Mouse (Mus musculus): ENCODE data around the gene Abca8b. TPM values are rescaled to one million over a fixed set of nuclear protein-coding genes. Genes with fewer than 3 reads are reported as not detected.

Abca8b gene
- polyA plus RNA-seq, 1 experiment from 2014 or later: 1.5 TPM

DNA sequence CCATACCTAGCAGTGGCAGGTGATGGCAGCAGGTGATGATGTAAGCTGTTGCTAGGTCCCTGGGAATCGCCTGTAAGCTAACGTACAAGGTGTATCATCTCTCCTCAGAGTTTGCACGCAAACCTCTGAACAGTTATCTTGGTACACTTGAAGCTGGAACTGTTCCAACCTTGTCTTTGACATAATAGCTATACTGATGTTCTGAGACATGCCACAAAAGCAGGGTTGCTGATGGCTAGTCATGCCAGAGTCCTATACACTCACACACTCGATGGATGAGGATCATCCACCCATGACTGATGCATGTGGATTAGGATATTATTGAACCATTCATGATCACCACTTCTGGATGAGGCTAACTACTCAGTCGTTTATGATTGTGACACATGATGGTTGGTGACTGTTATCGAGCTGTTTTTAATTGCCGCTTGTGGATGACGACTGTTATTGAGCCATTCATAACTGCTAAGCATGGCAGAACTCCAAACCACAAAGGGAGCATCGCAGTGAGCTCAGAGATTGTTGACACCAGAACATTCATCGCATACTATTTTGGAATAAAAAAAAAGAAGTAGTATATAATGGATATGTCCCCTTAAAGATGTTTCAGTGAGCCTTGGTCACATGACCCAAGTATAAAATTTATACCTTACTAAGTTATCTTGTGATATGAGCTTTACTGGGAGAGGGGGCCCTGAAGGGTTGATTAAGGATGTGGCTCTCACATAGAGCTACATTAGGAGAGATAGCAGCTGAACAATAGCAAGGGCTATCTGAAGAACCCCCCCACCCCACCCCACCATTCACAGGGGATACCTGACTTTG lies 87.2 kb downstream of the Abca8b start:
- Histone ChIP-seq H3K27me3 (no peaks in the 10 kb centered on the region), H3K9me3 (replicated peaks) (no peaks in the 10 kb centered on the region), H3K4me1 (no peaks in the 10 kb centered on the region), H3K9ac (no peak overlapping the region), H3K36me3 (no peaks in the 10 kb centered on the region), H3K4me3 (no peak overlapping the region), H3K4me2 (replicated peaks) (no peak overlapping the region), H3K27ac (no peak overlapping the region)
- WGBS: 89% methylated on average over 10 of the region's 10 CpGs
- ATAC-seq (ENCODE audit: low FRiP score): no peak

DNA sequence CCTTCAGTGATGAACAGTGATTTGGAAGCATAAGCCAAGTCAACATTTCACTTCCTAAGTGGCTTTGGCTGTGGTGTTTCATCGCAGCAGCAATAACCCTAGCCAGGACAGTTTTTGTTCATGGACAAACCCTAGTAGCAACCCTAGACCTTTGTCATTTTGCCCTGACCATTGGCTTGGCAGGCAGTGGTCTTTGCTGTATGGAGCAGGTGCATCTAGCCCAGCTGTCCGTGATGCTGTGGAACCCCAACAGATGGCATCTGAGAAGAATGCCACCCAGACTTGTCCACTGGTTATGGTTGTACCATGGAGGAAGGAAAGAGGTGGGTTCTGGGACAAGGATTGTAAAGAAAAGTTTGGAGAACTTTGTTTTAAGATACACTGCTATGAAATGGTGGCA lies 88.1 kb downstream of the Abca8b start:
- Histone ChIP-seq H3K4me1 (no peaks in the 10 kb centered on the region), H3K36me3 (no peaks in the 10 kb centered on the region), H3K9ac (no peak overlapping the region), H3K9me3 (replicated peaks) (no peaks in the 10 kb centered on the region), H3K4me3 (no peak overlapping the region), H3K27me3 (no peaks in the 10 kb centered on the region), H3K4me2 (replicated peaks) (no peak overlapping the region), H3K27ac (no peak overlapping the region)
- WGBS: 88% methylated on average over 2 of the region's 2 CpGs
- no peak for ATAC-seq (ENCODE audit: low FRiP score)

DNA sequence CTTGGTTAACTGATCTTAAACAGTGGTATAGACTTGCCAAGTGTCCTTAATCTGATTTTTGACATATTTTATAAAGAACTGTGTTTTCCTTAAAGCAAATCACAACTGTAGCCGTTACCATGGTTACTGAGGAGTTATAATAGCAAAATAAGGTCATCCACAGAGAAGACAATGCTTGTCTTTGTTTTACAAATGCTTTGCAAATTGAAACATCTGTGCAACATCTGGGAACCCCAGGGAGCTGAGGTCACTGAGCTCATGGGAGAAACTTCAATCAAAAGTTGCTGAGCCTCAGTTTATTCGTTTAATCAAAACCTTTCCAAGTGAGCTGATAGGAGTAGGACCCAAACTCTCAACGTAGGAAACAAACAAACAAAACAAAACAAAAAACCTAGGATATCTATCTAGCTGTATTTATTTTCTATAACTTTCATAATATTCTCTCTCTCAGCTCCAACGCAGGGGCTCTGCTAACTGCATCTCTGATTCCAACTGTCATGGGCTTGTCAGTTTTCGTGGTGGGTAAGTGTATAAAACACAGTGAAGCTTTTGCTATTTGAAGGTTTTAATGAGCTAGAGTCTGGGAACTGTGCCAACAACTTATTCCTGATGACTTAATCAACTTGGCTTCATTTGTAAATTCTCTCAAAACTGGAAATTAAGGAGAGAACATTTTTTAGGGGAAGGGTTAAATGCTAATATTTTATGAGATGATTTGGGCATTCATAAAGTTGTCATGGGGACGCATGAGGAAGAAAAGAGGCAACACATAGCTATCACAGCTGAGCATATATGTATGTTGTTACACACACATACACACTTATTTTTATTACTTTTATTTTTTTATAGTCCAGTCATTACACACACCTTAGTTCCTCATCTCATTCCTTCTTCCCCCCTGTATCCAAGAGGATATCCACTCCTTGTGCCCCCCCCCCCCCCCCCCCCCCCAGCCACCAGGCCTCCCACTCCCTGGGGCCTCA lies 92.7 kb downstream of the Abca8b start:
- no peaks in the 10 kb centered on the region for H3K27me3 ChIP-seq
- H3K4me3 ChIP-seq: no peak overlapping the region
- no peaks in the 10 kb centered on the region for H3K36me3 ChIP-seq
- no peaks in the 10 kb centered on the region for H3K9me3 ChIP-seq (replicated peaks)
- no peak overlapping the region for H3K4me2 ChIP-seq (replicated peaks)
- H3K9ac ChIP-seq: no peak overlapping the region
- no peak overlapping the region for H3K27ac ChIP-seq
- no peak for ATAC-seq (ENCODE audit: low FRiP score)
- WGBS: 38% methylated on average over 6 of the region's 6 CpGs
- no peaks in the 10 kb centered on the region for H3K4me1 ChIP-seq

DNA sequence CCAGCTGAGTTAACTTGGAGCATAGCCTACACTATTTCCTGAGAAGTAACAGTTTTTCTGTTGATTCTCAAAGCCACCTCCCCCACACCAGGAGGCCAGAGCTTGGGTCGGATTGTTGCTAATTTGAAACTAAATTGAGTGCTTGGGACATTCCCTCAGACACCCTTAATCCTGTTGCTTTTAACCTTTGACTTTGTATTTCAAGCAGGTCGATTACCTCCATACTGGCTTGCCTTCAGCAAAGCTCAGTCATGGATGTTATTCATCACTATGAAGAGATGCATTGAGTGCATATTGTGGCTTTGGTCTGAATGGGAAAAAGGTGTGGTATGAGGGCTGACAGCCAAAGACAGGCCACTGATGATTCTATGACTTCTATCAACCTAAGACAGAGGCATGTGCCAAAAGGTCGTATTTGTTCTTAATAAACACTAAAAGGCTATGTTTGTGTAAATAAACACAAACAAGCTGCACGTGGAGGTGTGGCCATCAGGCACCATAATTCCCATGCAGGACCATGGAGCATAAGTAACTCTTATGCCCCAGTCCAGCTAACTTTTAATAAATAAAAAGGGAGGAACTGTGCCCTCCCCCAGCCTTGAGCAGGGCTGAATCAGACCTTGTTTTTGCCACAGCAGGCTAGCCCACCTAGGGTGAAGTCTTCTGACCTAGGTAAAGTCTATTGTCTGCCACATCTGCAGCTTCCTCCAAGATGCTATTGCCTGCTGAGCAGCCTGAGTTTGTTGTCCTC lies 95.0 kb downstream of the Abca8b start:
- Histone ChIP-seq H3K27ac (no peak overlapping the region), H3K9ac (no peak overlapping the region), H3K4me3 (no peak overlapping the region), H3K9me3 (replicated peaks) (no peaks in the 10 kb centered on the region), H3K36me3 (no peaks in the 10 kb centered on the region), H3K4me2 (replicated peaks) (no peak overlapping the region), H3K27me3 (no peaks in the 10 kb centered on the region), H3K4me1 (no peaks in the 10 kb centered on the region)
- ATAC-seq (ENCODE audit: low FRiP score): no peak
- WGBS: 40% methylated on average over 4 of the region's 4 CpGs

DNA sequence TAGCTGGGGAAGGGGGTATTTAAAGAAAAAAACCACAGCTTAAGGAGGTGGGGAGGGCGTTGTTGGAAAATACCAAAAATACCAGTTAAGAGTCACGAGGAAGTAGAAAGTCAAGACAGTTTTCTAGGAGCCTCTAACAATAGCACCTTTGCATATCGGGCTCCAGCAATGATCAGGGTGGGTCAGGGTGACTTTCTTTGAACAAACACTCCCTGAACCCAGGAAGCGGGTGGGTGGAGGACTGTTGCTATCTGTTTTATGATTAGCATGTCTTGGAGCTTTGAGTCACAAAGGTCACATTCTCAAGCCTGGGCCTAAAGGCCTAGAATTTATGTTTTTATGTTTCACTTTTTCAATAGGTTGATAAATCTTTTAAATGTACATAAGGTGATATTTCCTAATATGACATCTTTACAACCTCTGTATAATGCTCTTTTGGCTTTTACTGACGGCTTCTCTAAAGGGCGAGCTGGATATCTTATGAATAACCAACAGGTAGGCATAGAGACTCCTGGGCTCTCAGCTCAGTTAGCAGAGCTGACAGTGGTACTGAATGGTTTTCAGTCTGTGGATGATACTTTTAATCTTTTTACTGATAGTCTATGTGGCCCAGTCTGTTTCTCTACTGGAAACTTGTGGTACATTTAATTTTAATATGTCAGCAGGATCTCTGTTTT lies 96.7 kb downstream of the Abca8b start:
- Histone ChIP-seq H3K9ac (no peak overlapping the region), H3K4me3 (no peak overlapping the region), H3K27ac (no peak overlapping the region), H3K9me3 (replicated peaks) (no peaks in the 10 kb centered on the region), H3K36me3 (no peaks in the 10 kb centered on the region), H3K4me1 (no peaks in the 10 kb centered on the region), H3K27me3 (no peaks in the 10 kb centered on the region), H3K4me2 (replicated peaks) (no peak overlapping the region)
- 93% methylated on average over 6 of the region's 6 CpGs for WGBS
- ATAC-seq (ENCODE audit: low FRiP score): no peak

DNA sequence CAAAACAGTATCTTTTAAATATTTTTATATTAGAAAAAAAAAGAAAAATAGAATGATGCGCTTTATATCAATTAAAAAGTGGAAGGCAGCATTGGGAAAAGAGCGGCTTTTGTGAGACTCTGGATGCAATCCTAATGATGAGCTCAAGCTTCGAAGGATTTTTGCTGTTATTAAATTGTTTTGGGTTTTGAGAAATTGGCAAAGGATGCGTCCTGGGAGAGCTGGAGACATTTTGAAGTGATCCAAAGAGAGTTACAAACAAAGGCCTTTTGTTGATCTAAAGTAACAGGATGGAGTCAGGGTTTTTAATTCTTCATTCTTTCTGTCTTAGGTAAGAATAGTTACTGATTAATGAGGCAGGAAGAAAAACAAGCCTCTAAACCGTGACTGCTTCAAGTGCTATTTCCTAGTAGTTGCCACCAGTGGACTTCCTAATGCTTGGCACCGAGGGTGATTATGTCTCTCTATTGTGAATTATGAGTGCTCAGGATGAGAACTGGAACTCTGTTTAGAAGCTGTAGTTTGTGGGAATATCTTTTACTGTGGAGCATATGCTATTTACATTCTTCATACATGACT lies 99.6 kb downstream of the Abca8b start:
- WGBS: 59% methylated on average over 6 of the region's 6 CpGs
- no peaks in the 10 kb centered on the region for H3K4me1 ChIP-seq
- H3K9ac ChIP-seq: no peak overlapping the region
- H3K4me2 ChIP-seq (replicated peaks): no peak overlapping the region
- no peak for ATAC-seq (ENCODE audit: low FRiP score)
- H3K27me3 ChIP-seq: no peaks in the 10 kb centered on the region
- no peak overlapping the region for H3K27ac ChIP-seq
- no peaks in the 10 kb centered on the region for H3K9me3 ChIP-seq (replicated peaks)
- H3K4me3 ChIP-seq: no peak overlapping the region
- H3K36me3 ChIP-seq: no peaks in the 10 kb centered on the region

DNA sequence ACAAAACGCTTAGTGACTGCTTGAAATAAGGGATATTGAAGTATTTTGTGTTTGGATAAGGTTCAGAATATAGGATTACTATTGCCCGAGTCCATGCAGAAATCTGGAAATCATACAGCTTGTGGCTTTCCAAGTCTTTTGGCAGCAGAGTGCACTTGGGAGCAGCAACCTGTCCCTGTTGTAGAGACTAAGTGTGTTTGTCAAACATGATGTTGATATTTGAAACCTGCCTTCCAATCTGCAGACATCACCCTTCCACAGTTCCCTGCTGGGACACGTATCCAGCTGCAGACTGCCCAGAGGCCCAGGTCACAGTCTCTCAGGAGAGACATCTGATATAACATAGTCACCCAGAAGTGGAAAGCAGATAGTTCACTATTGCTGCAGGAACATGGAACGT lies 100.1 kb downstream of the Abca8b start:
- 61% methylated on average over 4 of the region's 4 CpGs for WGBS
- no peaks in the 10 kb centered on the region for H3K9me3 ChIP-seq (replicated peaks)
- ATAC-seq (ENCODE audit: low FRiP score): no peak

DNA sequence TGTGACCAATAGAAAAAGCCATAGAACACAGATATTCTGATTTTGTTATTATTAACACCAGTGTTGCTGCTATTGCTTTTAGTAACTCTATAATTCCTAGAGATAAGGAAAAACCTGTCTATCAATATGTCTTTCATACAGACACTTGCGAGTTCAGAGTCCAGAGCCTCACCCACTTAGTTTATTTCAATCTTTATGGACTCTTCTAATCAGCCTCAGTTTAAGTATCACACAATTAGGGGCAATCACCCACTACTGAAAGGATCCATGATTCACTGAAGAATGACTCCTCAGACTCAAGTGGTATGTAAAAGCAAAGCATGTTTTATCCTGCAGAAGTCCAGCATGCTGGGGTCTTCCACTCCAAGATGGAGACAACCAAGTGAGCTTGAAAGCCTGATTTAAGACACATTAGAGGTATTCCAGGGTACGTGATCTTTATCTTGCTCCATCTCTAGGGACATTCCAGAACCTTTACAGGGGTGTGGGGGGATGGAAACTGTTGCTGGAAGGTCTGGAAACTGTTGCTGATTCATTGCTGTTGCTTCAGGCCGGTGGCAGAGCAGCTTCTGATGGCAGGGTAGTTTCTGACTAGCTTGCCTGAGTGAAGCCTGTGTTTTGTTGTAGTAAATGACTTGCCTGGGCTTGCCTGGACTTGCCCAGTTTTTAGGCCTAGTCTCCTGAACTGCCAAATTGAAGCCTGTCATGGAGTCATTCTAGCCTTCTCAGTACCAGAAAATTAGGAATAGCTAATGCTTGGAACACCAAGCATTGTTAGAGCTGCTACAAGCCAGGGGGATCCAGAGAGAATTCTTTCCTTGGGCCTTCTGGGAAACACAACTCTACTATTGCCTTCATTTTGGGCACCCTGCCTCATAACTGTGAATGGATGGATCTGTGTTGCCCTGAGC lies 101.5 kb downstream of the Abca8b start:
- H3K4me1 ChIP-seq: no peaks in the 10 kb centered on the region
- no peak overlapping the region for H3K4me3 ChIP-seq
- H3K4me2 ChIP-seq (replicated peaks): no peak overlapping the region
- H3K27ac ChIP-seq: no peak overlapping the region
- no peaks in the 10 kb centered on the region for H3K36me3 ChIP-seq
- ATAC-seq (ENCODE audit: low FRiP score): no peak
- H3K27me3 ChIP-seq: no peaks in the 10 kb centered on the region
- H3K9me3 ChIP-seq (replicated peaks): no peaks in the 10 kb centered on the region
- 81% methylated on average over 3 of the region's 3 CpGs for WGBS
- no peak overlapping the region for H3K9ac ChIP-seq

More for the DNA sequence above, 100.1 kb downstream of the Abca8b start:
- Histone ChIP-seq H3K27me3 (no peaks in the 10 kb centered on the region), H3K4me3 (no peak overlapping the region), H3K27ac (no peak overlapping the region), H3K4me2 (replicated peaks) (no peak overlapping the region), H3K9ac (no peak overlapping the region), H3K4me1 (no peaks in the 10 kb centered on the region), H3K36me3 (no peaks in the 10 kb centered on the region)

DNA sequence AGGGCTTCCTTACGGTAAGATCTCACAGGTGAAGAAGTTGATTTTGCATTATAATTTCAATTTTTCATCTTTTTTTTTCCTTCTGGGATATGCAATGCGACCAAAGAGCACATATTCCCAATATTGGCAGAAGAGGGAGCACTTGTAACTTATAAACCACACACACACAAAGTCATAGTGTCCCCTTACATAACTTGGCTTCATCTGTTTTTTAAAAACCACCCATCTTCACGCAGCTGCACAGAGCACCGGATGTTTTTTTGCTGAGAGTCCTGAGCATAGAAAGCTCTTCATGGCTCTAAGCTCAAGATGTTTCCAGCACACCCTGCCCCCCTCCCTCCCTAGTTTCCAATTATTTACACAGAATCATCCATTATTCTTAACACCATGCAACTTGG lies 103.7 kb downstream of the Abca8b start:
- H3K4me1 ChIP-seq: no peaks in the 10 kb centered on the region
- no peaks in the 10 kb centered on the region for H3K36me3 ChIP-seq
- H3K4me2 ChIP-seq (replicated peaks): no peak overlapping the region
- no peaks in the 10 kb centered on the region for H3K9me3 ChIP-seq (replicated peaks)
- no peaks in the 10 kb centered on the region for H3K27me3 ChIP-seq
- H3K9ac ChIP-seq: no peak overlapping the region
- 80% methylated on average over 4 of the region's 4 CpGs for WGBS
- no peak overlapping the region for H3K27ac ChIP-seq
- no peak for ATAC-seq (ENCODE audit: low FRiP score)
- no peak overlapping the region for H3K4me3 ChIP-seq

DNA sequence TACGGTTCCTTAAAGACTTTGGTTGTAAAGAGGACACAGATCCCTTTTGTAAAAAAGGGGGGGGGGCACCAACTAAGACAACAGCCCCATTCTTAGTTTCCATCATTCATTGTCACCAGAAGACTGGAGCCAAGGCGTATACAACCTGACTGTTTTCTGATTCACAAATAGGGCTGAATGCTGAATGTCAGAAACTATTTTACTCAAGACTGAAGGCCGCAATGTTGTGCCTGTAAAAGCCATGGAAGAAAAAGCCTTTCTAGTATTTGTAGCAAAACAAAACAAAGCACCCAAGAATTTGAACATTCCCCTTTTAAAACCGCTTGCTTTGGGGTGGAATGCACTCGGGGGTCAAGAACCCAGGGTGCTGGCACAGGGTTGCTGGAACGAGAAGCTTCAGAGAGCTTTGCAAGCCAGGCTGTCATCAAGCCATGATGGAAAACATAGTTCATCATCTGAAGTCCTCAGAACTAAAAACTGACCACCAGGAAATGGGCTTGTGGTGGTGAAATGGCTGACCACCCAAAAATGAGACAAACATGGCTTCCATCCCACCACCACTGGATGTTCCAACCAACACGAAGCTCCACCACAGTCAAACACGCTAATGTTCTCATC lies 104.2 kb downstream of the Abca8b start:
- Histone ChIP-seq H3K4me2 (replicated peaks) (no peak overlapping the region), H3K9ac (no peak overlapping the region), H3K36me3 (no peaks in the 10 kb centered on the region), H3K27me3 (no peaks in the 10 kb centered on the region), H3K4me1 (no peaks in the 10 kb centered on the region), H3K4me3 (no peak overlapping the region), H3K27ac (no peak overlapping the region), H3K9me3 (replicated peaks) (no peaks in the 10 kb centered on the region)
- 67% methylated on average over 8 of the region's 8 CpGs for WGBS
- no peak for ATAC-seq (ENCODE audit: low FRiP score)

All from hindbrain, embryonic 12.5 days (tissue).